Mouse (Mus musculus): Measurements from ENCODE around the gene Aebp1.

Gene Aebp1

GRCm38 (mm10) chr11:5893807-5894206 is 32.1 kb downstream of the Aebp1 start:
- DNase-seq (ENCODE audit: low spot score in 2 of 2) = no peak

- DNase-seq (ENCODE audit: low spot score in 2 of 2) = no peak
These were observed 35.5 kb downstream of the Aebp1 start for GRCm38 (mm10) chr11:5897230-5897629.

DNA sequence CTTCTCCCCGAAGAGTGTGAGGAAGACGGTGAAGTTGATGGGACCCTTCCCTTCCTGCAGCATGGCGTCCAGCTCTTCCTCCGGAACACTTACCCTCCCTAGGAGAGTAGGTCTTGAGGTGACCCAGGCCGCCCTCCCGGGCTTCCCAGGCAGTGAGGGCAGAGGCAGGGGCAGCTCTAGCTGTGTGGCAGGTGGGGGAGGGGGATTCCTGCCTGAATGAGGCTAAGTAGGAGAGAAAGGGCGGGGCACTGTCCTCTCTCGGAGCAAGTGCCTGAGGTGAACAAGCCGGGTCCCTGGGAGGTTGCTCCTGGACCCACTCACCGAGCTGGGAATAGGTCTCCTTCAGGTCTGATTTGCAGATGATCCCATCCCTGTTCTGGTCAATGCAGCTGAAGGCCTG is 36.1 kb downstream of the Aebp1 start:
- no peak for DNase-seq (ENCODE audit: low spot score in 2 of 2)

GRCm38 (mm10) chr11:5898531-5898930 is 36.8 kb downstream of the Aebp1 start, which contains the start of gene Myl7:
TSS of gene Myl7 (minus strand) at chr11:5898782.
- DNase-seq (ENCODE audit: low spot score in 2 of 2) = no peak

DNA sequence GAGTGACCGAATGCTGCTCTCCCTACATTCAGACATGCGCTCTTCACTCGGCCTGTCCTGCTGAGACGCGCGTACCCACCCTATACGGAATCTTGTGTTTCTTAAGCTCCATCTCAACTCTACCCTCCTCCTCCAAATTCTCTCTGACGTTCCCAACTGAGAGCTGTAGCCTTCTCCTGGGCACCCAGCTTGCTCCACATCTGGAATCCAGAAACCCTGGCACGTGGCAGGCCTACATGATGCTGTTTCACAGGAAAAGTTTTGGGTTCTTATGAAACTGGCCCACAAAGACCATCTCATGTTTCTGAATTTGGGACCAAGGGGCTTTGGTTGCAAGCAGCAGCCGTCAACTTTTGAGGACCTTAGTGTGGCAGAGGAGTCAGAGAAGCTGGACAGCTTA is 37.5 kb downstream of the Aebp1 start:
- no peak for DNase-seq (ENCODE audit: low spot score in 2 of 2)

- no peak for DNase-seq (ENCODE audit: low spot score in 2 of 2)
These were observed 39.6 kb downstream of the Aebp1 start for GRCm38 (mm10) chr11:5901320-5901719.

DNA sequence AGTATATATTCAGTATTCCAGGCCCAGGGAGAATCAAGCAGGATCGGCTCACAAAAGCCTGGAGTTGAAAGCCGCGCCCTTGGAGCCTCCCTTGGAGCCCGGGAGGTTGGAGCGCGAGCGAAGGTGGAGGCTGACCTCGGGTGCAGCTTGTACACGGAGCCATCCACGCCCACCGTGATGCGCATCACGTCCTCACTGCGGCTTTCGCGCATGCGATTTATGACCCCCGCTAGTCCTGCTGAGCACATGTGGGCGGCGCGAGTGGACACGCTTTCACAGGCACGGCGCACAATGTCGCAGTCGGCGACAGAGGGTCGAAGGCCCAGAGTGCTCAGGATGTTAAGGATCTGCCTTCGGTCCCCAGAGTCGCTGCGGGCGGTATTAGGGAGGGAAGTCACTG is 40.2 kb downstream of the Aebp1 start:
- DNase-seq (ENCODE audit: low spot score in 2 of 2) = no peak

- DNase-seq (ENCODE audit: low spot score in 2 of 2) = no peak
These were observed 40.6 kb downstream of the Aebp1 start for GRCm38 (mm10) chr11:5902390-5902789.

GRCm38 (mm10) chr11:5903844-5904243 is 42.1 kb downstream of the Aebp1 start:
- no peak for DNase-seq (ENCODE audit: low spot score in 2 of 2)

DNA sequence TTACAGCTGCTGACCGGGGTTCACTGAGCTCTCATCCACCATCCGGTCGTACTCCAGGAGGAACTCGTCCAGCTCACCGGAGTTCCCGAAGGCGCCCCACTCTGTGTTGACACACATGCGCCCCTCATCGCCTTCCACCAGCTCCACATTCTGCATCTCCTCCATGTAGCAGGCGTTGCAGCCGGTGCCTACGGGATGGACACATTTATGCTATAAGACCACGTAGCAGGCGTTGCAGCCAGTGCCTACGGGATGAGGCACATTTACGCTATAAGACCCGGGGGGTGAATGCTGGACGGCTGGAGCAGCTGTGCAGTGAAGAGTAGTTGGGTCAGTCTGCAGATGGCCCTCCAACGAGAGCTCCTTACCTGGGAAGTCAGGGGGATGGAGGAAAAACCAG is 42.6 kb downstream of the Aebp1 start:
- DNase-seq (ENCODE audit: low spot score in 2 of 2) = no peak

DNA sequence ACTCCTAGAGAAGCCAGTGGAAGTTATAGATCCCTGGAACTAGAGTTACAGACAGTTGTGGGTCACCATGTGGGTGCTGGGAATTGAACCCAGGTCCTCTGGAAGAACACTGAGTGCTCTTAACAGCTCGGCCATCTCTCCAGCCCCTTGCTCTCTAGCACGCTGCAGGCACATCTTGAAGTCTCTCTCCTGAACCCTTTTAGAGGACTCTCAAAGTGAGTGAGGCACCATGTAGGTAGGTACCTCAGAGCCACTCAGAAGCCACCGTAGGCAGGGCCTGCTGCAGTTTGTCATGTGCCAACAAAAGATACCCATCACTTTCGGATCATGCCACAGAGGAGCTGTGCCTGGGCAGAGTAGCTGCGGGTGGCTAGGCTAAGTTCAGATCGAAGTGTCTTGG is 43.1 kb downstream of the Aebp1 start:
- no peak for DNase-seq (ENCODE audit: low spot score in 2 of 2)

DNA sequence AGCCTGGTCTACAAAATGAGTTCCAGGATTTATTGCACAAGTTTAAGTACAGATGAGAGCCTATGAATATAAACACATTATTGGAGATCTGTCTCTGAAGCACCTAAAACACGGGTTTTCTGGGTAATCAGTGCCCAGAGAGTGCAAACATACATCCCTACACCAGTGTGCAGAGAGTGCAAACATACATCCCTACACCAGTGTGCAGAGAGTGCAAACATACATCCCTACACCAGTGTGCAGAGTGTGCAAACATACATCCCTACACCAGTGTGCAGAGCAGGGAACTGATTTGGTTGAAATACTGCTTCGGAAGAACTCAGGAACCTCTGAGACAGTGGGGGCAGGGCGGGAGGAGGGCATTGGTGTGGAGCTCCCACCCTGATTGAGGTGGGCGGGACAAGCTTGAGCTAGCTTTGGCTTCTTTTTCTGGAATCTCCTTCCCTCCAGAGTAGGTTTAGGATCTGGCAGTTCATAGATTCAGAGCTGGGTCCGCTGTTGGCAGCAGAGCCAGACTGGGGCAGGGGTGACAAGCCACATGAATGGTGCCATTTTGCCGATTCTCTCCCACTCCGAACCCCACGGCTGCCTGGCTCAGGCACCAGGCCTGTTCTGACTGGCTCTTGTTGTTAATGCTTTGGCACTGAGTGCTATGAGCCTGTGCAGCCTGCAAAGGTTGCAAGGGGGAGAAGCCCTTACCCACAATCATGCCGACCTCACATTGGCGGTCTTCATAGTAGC is 44.2 kb downstream of the Aebp1 start:
- DNase-seq (ENCODE audit: low spot score in 2 of 2) = no peak

- no peak for DNase-seq (ENCODE audit: low spot score in 2 of 2)
These were observed 45.3 kb downstream of the Aebp1 start for GRCm38 (mm10) chr11:5907096-5907495.

GRCm38 (mm10) chr11:5908642-5909041 is 46.9 kb downstream of the Aebp1 start:
- no peak for DNase-seq (ENCODE audit: low spot score in 2 of 2)

- DNase-seq (ENCODE audit: low spot score in 2 of 2) = peak in 1 of 2 experiments; percentile 42
These were observed 50.9 kb downstream of the Aebp1 start for GRCm38 (mm10) chr11:5912635-5913034.

DNA sequence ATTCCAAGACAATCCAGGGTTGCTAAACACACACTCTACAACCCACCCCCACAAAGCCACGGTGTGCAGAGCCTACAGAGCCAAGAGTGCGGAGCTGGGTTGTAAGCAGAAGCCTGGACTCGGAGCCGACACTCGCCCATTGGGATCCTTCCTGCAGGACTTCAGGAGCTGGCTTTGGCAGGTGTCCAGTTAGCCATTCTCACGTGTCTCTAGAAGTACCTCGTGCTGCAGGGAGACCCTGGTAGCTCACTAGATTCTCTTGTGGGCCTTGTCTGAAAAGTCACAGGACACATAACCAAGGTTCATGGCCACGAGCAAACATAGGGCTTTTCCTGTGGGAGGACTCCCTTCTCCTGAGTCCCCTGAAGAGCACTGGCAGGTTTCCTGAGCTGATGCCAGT is 51.5 kb downstream of the Aebp1 start:
- DNase-seq (ENCODE audit: low spot score in 2 of 2) = no peak

DNA sequence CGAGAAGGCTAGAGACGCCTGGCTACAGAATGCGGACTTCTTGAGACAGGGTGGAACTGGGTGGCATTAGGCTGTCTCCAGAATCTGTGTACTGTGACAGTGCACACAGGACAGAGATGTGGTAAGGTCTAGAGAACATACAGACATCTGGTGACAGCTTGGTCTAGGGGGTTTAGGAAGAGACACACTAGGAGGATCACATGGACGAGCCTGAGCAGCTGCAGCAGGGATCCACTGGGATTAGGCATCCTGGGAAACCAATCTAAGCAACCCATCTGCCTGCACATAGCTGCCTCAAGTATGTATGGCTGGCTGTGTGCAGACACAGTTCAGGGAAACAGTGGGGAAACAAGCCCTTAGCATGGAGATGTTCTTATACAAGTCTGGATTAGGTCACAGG is 52.2 kb downstream of the Aebp1 start:
- DNase-seq (ENCODE audit: low spot score in 2 of 2) = no peak

DNA sequence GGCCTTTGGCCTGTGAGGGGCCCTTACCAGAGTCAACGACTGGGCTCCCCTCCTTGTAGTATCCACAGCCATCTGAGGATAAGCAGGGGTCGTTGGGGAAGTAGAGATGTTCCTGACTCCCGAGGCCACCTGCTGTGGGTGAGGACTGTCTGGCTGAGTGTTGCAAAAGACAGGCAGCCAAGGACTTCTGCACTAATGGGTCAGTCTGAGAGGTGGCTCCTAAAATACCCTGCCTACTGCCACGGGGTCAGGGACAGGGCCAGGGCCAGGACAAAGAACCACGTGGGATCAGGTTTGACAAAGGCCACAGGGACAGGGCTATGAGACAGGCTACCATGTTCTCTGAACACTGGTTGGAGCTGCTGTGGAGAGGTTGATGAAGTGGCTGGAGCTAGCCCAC is 53.2 kb downstream of the Aebp1 start:
- DNase-seq (ENCODE audit: low spot score in 2 of 2) = no peak

- no peak for DNase-seq (ENCODE audit: low spot score in 2 of 2)
These were observed 53.9 kb downstream of the Aebp1 start for GRCm38 (mm10) chr11:5915429-5916177.

GRCm38 (mm10) chr11:5916178-5916548 is 54.4 kb downstream of the Aebp1 start:
- DNase-seq (ENCODE audit: low spot score in 2 of 2) = no peak

- DNase-seq (ENCODE audit: low spot score in 2 of 2) = no peak
These were observed 56.4 kb downstream of the Aebp1 start for GRCm38 (mm10) chr11:5918111-5918510.

DNA sequence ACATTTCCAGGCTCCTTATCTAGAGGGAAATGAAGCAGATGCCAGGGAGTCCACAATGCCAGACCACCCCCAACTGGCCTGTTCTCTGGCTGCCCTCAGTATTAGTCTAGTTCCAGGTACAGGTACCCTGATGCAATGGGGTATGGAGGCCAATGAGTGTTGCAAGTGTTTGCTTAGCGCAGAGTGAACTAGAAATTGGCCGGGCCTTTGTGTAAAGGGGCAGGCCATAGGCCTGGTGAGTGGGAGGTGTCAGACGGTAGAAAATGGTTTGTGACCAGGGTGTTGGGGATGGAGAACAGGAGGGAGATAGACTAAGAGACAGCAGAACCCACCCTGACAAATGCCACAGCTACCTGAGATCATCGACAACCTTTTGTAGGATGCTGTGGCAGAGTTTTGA is 57.9 kb downstream of the Aebp1 start:
- no peak for DNase-seq (ENCODE audit: low spot score in 2 of 2)

- DNase-seq (ENCODE audit: low spot score in 2 of 2) = no peak
These were observed 58.7 kb downstream of the Aebp1 start for GRCm38 (mm10) chr11:5920323-5920960.
